Mouse (Mus musculus) left cerebral cortex, postnatal 10 days (tissue): ENCODE data around the gene B3galt6. TPM values are rescaled to one million over a fixed set of nuclear protein-coding genes. Genes with fewer than 3 reads are reported as not detected.

Experiments
- DNase-seq, 2 experiments: peaks; one replicate each; pipeline ENCODE4 v3.0.0; 2021 to 2022; ENCODE audit warnings: low spot score in 2 of 2, mixed read lengths in 1 of 2; ENCODE audit errors: extremely low spot score in 1 of 2
- intact Hi-C: fragments of 180-260 bp; cut with DNase I; formaldehyde crosslinking; loops from one replicate; pipeline ENCODE4 v1.15.1; 2025
- total RNA-seq, 2 experiments: library from RNA; stranded (reverse); gene quantifications; 2 replicates each; pipeline ENCODE4 v1.2.3; 2021

The B3galt6 gene
- 10 to 100 TPM; 11.4 to 11.8 TPM for total RNA-seq

DNA sequence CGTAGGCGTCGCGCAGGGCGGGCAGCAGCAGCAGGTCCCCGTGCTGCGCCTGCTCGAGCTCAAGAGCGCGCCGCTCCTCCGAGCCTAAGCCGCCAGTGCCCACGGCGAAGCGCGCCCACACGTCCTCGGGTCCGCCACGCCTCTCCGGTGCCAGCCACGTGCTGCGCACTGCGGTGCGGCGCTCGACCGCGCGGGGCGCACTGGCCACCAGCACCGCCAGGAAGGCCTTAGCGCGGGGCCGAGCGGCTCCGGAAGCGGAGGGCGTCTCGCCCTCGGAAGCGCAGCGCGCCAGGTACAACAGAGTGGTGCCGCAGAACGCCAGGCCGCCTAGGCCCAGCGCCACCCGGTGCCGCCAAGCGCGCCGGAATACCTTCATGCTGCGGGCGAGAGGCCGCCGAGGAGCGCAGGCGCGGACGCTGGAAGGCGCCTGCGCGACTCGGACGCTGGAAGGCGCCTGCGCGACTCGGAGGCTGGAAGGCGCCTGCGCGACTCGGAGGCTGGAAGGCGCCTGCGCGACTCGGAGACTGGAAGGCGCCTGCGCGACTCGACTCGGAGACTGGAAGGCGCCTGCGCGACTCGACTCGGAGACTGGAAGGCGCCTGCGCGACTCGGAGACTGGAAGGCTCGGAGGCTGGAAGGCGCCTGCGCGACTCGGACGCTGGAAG, at the start of gene B3galt6, which contains the start of gene Sdf4:
B3galt6 (minus strand) TSS at position 409 of the 665 bp plus-strand sequence.
Sdf4 (plus strand) TSS at position 632 of the 665 bp plus-strand sequence.
- DNase-seq, result peak; percentile 74 to 91
- intact Hi-C loops, result no loop called here

DNA sequence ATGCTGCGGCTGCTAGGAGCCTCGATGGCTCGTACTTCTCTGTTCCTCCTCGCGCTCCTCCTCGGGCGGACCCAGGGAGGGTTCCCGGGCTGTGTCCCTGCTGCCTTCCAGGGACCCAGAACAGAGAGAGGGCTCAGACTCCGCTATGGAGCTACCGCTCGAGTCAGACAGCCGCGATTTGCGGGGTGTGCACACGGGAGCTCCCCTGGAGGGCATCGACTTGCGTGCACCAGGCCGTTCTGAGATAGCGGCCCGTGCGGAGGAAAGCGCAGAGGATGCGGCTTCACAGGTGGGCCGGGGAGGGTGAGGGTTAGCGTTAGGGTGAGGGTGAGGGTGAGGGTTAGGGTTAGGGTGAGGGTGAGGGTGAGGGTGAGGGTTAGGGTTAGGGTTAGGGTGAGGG, 42.5 kb upstream of the B3galt6 start:
- intact Hi-C loops, result loop anchor here (5.0 kb wide), 1 partner anchor 62 kb away; no protein-coding TSS in a partner anchor
- DNase-seq, result no peak

DNA sequence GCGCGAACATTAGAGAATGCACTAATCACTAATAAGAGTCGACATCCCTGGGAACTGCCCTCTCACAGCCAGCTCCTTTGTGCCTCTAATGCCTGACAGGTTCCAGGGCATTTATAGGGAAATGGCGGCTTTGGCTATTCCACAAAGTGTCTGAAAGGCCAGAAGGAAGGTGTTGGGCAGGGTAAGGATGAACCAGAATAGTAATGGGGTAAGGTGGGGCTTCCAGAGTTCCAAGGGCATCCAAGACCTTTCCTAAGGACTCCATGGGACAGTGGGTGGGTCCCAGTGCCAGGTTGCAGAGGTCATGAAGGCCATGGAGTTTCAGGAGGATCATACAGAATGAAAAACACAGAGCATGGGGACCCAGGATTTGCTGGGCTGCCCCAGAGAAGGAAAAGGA, 41.9 kb upstream of the B3galt6 start:
- intact Hi-C loops, result loop anchor here (5.0 kb wide), 1 partner anchor 63 kb away; no protein-coding TSS in a partner anchor
- DNase-seq, result no peak

DNA sequence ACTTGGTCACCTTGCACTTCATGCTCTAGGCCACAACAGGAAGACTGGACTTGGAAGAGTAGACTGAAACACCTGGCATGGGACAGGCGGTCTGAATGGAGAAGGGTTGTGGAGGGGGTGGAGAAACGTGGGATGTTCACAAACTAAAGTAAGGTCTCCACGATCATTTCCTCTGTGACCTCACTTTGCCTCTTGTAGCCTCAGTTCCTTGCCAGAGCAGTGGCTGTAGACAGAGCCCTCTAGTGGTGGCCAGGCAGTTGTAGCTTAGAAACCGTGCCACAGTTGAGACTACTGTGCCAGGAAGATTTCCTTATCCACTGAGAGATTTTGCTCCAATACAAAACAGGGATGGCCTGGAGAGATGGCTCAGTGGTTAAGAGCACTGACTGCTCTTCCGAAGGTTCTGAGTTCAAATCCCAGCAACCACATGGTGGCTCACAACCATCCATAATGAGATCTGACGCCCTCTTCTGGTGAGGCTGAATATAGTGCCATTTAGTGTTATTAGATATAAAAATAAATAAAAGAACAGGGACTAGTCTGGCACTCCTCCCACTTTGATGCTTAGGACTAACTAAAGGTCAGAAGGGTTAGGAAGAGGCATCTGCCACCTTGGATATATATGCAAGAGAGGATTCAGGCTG, 41.1 kb upstream of the B3galt6 start:
- DNase-seq, result no peak
- intact Hi-C loops, result loop anchor here (5.0 kb wide), 1 partner anchor 64 kb away; no protein-coding TSS in a partner anchor

DNA sequence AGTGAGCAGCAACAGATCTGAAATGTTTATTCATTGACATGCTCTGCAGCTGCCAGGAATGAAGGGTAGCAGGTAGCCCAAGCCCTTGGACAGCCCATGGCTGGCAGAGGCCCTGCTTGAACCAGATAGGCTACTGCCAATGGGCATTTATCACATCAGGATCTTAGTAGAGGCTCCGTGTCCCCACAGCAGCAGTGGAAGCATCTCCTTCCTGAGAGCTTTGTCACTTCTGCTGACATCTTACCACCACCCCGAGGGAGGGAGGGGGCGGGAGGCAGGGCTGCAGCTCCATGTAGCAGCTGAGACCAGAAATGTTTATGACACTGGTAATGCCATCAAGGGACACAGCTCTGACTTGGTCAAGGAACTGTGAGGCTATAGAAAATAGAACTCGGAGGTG, 40.4 kb upstream of the B3galt6 start:
- DNase-seq, result no peak
- intact Hi-C loops, result loop anchor here (5.0 kb wide), 1 partner anchor 64 kb away; no protein-coding TSS in a partner anchor

DNA sequence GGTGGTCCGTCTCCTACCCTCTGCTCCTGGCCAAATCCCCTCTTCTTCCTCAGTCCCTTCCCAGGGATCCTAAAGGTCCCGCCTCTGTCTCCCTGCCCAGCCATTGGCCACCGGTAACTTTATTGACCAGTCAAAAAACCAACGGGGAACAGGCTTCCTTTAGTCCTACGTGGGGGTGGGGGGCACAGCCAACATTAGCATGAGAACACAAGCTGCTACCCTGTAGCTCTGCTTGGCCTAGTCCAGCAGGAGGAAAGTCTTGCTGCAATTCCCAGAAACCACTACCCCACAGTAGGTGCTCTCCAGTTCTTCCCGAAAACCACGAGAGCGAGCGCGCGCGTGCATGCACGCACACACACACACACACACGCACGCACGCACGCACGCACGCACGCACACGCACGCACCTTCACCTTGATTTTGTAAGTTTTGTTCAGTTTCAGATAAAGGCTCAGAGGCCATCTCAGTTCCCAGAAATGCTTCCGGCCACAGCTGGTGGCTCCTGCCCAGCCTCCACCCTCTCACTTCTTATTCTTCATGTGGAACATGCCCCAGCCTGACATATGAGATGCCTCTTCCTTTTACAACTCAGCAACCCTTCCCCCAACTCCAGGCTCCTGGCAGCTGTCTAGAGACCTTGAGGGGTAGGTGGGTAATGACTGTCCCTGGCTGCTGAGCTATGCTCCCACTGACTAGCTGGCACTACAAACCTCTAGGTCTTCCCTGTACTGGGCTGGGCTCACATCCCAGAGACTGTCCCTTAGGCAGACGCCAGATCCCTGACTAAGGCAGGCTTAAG, 39.3 kb upstream of the B3galt6 start:
- DNase-seq, result peak; percentile 82 to 88
- intact Hi-C loops, result loop anchor here (5.0 kb wide), 1 partner anchor 66 kb away; no protein-coding TSS in a partner anchor

DNA sequence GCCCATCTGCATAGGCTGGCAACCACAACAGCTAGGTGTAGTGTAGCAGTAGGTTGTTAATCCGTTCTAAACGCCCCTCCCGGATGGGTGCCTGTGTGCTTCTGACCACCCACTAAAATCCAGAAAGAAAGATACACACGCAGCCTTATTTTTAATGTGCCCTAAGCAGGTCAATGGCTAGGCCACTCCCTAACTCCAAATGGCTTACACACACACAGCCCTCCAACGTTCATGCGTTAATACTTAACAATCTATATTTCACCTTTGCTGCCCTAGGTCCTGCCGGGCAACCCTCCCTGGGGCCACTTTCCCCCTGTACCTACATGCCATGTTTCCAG, 38.8 kb upstream of the B3galt6 start:
- intact Hi-C loops, result loop anchor here (5.0 kb wide), 1 partner anchor 66 kb away; no protein-coding TSS in a partner anchor
- no peak for DNase-seq

DNA sequence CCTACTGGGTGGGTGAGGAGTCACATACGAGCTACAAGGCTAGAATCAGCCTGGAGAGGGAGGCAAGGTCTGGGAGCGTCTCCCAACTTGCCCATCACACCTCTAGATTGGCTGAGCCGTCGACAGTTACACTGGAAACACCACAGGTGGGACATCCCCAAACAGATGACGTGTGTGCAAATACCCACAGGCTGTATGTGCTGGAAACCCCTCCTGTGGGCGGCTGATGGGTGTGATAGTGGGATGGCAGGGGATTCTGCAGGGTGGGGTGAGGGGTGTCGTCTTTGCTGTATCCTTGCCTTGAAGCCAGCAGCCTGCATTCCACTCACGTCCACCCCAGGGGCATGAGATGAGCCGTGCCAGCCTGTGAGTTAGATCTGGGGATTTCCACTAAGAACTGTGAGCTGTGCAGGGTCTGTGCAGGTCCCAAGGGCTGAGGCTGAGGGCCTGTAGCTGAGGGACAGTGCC, 38.2 kb upstream of the B3galt6 start:
- intact Hi-C loops, result loop anchor here (5.0 kb wide), 1 partner anchor 67 kb away; no protein-coding TSS in a partner anchor
- no peak for DNase-seq

DNA sequence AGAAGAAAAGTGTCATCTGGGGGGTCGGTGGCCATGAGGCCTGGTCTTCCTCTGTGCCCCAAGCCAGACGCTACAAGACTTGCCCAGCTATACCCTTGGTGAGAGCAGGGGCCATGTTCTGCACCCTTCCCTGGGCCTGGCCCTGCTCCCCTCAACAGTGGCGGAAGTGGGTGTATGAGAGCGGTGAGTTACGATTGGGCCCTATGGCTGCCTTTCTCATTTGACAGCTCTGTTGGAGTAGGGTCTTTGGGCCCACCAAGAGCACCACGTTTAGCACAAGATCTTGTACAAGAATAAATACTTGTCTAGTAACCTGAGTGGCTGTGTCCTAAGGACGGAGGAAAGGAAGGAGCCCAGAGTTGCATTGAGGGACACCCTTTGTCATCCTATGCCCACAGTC, 36.1 kb upstream of the B3galt6 start:
- intact Hi-C loops, result loop anchor here (5.0 kb wide), 1 partner anchor 79 kb away; the partner anchor contains the start of gene 9430015G10Rik
- DNase-seq, result no peak

DNA sequence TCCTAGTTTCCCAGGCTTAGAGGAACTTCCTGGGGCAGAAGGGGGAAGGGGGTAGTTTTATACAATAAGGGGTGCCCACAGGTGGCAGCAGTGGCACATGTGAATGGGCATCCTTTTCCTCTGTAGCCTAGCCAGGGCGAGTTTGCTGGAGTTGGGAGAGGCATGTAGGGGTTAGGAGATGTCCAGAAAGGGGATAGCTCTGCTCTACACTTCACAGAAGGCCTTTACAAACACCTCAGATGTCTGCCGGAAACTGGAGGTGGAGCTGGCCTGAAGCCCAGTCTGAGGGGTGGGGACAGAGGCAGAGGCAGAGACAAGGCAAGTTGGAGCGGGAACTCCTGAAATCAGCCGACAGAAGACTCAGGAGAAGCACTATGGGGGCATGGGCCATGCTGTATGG, 33.6 kb upstream of the B3galt6 start, which contains the start of gene Tnfrsf18:
Tnfrsf18 (plus strand) TSS at position 152 of the 400 bp plus-strand sequence.
- intact Hi-C loops, result loop anchor here (5.0 kb wide), 1 partner anchor 81 kb away; the partner anchor contains the start of gene 9430015G10Rik
- DNase-seq, result peak in 1 of 2 experiments; percentile 87

DNA sequence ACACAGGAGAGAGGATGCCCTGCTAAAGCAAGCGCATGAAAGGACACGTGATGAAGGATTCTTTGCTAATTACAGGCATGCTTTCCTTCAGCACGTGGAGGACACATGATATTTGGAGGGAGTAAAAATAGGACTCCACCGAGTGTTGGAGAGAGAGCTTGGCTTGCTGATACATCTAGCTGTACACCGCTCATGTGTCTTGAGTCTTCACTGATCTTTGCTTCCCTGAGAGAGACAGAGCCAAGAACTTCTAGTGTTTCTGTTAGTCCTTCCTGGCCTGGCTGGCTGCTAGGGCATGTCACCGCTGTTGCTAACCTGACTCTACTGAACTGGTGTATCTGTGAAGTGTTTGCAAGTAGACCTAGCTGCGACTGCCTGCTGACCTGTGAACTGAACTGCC, 31.7 kb upstream of the B3galt6 start:
- intact Hi-C loops, result no loop called here
- no peak for DNase-seq

DNA sequence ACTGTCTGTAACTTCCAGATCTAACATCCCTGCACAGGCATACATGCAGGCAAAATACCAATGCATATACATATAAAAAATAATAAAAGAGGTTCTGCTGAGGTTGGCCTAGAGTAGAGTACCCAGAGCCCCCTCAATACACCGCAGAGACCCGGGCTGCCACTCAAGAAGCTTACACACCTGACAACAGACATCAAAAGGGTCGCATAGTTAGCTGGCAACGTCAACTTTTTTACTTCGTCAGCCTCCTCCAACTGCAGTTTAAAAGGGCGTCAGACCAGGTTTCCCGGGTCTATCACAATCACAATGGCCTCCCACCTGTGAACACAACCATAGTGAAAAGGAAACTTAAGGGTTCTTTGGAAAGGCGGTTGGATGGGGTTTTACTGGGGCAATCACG, 31.1 kb upstream of the B3galt6 start:
- no peak for DNase-seq
- intact Hi-C loops, result no loop called here

DNA sequence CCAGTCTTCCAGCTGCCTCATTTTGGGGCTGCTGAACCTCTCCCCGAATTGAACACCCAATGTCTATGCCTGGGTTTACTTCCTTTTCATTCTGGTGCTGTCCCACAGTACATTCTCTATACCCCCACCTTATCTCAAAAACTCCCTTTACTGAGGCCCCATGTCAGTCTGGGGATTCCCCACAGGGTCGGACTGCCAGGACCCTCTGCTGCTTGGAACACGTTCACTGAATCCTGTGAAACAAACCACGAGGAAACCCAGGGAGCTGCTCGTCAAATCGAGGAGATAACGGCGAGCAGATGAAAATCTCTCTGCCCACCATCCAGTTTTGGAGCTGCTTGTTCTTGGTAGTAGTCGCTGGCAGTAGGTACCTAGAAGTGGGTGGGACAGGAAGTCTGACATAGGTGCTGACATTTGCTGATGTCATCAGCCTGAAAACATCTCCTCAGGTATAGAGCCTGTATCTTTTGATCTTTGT, 29.5 kb upstream of the B3galt6 start:
- intact Hi-C loops, result no loop called here
- no peak for DNase-seq

DNA sequence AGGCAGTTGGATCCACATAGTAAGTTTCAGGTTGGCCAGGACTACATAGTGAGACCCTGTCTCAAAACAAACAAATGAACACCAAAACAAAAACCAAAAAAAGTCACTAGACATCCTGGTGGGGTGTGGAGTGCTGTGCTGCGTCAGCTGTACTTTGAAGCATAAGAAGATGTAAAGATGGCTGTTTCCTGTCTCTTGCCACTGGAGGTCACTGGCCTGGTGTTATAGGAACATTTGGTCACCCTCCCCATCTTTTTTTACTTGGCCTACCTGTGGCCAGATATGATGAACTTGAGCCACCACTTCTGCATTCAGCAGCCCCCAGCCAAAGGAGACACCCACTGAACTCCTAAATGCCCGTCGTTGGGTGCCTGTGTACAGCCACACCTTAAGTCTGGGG, 28.9 kb upstream of the B3galt6 start:
- intact Hi-C loops, result no loop called here
- no peak for DNase-seq

DNA sequence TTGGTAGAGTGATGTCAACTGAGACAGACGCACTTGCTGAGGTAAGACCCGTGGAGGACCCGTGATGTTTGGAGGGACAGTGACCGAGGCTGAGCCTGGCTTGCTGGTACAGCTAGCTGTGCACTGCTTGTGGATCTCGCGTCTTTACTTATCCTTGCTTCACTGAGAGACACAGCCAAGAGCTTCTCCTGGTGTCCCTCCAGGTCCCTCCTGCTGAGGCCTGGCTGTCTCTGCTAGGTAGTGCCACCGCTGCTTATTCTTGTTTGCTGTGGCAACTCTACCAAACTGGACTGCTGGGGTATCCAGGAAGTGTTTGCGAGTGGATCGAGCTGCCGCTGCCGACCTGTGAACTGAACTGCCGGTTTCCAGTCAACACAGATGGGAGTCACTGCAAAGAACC, 27.3 kb upstream of the B3galt6 start:
- intact Hi-C loops, result no loop called here
- DNase-seq, result peak in 1 of 2 experiments; percentile 37

DNA sequence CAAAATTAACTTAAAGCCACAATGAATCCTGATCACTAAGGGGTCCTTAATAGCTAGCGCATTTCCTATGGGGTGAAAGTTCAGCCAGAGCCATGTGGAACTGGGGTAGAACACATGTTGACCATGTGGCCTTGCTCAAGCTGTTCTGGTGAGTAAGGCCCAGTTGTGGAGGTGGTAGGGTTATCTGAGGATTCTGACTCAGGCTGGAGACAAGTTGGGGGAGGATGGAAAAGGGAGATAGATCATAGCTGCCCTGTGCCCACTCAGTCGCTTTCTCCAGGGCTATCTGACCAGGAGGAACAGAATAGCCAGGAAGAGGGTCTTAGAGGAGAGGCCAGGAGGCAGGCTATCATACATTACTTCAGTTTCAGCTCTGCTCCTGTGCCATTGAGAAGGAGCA, 22.0 kb upstream of the B3galt6 start:
- no peak for DNase-seq
- intact Hi-C loops, result no loop called here

DNA sequence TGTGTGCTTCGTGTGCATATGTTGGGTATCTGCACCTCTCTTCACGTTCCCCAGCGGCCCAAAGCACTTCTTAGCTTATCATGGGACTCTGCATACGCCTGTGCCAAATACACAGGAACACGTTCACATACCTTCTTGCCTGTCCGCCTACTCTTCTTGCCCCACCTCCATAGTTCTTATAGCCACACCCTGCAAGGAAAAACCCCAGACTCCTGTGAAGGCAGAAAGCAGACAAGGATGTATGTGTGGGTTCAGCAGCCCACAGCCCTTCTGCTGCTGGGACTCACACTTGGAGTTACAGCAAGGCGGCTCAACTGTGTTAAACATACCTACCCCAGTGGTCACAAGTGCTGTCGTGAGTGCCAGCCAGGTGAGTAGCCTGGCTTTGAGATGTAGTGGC, 21.2 kb upstream of the B3galt6 start, which contains the start of gene Tnfrsf4:
Tnfrsf4 (plus strand) TSS at position 207 of the 400 bp plus-strand sequence.
- no peak for DNase-seq
- intact Hi-C loops, result no loop called here

DNA sequence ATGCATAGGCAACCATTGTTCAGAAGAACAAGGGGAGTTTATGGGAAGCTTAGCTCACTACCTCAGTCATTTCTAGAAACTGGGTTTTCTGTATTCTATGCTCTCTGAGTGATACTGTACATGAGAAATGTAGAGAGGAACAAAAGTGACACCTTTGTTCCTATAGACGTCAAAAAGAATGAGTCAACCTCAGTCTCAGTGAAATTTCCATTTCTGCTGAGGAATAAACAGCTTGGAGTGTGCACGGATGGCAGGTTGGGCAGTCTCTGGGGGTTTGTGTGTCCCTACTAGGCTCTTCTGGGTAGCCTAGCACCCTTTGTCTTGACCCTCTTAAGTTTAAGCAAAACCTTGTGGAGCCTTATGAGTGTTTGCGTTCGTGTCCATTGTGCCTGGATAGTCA, 15.9 kb upstream of the B3galt6 start:
- intact Hi-C loops, result no loop called here
- DNase-seq, result no peak

DNA sequence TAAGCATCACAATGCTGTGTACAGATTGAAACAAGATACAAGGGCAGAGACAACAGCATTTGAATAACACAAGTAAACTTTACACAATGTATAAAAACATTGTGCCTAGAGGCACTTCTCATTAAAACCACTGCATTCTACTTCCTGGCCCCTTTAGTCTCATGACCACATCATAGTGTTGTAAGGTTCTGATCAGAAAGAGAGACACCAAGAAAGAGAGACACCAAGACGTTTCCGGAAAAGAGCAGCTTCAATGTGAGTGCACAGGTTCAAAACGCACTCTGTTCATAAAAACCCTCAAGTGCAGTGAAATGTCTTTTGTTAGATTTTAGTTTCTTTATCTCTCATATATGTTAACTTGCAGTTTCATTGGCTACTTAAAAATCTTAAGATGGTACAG, 11.7 kb upstream of the B3galt6 start:
- no peak for DNase-seq
- intact Hi-C loops, result no loop called here
